Mouse (Mus musculus) erythroblast, embryonic 14.5 days (primary cell): Measurements from ENCODE around the gene Cdc25b.

ENCODE experiments used
- GATA1 ChIP-seq: IDR thresholded peaks from 2 replicates; pipeline ENCODE4 v1.6.1; 2012; ENCODE audit warnings: low read length, inconsistent platforms, mixed read lengths
- TAL1 ChIP-seq: IDR thresholded peaks from 3 replicates; pipeline ENCODE4 v1.6.1; 2012; ENCODE audit warnings: low read length, inconsistent platforms, mixed read lengths

- no peak for TF ChIP-seq TAL1
- no peak for TF ChIP-seq GATA1
These were observed 8.8 kb upstream of the Cdc25b start for GRCm38 (mm10) chr2:131177932-131178331.
